Mouse (Mus musculus) adrenal gland (tissue): Measurements from ENCODE around the gene Cxadr.

Experiments
- intact Hi-C: fragments of 180-260 bp; cut with DNase I; formaldehyde crosslinking; loops from one replicate; pipeline ENCODE4 v1.15.1; 2025

Cxadr gene

DNA sequence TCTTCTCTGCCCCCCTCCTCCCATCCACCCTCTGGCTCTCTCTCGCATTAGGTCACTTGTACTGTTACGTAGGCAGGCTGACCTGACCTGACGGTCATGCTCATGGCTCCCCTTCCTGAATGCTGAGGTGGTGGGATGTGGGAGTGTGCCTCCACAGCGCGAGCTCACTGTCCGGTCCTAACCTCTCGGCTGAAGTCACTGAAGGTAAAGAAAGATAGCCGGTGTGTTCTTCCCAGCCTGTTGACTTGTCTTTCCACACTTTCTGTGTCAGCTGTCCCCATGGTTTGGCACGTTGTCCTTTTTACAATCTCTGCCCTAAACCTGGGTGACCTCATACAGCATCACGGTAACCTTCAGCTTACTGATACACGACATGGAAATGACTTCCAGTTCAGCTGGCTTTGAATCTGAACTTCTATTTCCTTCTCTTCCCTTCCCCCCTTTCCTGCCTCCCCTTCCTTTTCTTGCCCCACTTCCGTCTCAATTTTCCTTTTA, 4.4 kb downstream of the Cxadr start:
- intact Hi-C loops = no loop called here

DNA sequence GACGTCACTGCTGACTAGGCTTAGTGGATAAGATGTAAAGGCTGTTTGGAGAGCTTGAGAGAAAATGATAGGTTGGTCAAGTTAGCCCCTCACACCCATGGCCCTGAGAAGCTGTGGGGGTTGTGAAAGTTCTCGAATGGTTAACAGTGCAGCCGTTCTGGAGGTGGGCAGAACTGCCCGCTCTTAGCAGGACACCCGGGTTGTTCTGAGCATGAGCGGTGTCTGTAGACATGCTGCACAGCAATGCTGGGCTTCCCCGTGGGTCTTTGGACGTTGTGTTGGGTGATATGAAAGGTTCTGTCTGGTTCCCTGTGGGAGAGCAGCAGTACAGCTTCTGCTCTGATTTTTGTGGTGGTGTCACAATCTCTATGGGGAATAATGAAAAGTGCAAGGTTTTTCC, 5.3 kb downstream of the Cxadr start:
- intact Hi-C loops = no loop called here

DNA sequence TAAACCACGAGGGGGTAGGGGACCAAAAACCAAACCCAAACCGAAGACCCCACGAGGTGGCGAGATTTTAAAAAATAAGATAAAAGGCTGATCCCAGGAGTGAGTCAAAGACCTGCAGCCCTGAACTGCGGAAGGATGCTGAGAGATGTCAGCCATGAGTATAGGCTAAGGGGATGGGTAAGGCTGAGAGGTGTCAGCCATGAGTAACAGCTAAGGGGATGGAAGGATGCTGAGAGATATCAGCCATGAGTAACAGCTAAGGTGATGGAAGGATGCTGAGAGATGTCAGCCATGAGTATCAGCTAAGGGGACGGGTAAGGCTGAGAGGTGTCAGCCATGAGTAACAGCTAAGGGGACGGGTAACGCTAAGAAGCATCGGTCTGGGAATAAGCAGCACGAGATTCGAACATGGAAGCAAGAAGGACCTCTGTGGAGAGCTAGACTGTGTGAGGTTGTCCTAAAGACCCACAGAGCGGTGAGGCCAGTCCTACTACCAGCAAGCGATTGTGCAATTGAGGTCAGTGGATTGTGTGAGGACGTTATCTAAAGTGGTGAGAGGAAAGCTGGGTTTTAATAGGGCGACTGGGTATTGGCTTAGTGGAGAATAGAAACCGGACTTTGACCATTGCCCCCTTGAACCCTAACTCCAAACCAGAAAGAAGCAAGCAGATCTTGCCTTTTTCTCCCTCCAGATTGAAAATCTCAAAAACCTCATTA, 6.3 kb downstream of the Cxadr start:
- intact Hi-C loops = no loop called here

DNA sequence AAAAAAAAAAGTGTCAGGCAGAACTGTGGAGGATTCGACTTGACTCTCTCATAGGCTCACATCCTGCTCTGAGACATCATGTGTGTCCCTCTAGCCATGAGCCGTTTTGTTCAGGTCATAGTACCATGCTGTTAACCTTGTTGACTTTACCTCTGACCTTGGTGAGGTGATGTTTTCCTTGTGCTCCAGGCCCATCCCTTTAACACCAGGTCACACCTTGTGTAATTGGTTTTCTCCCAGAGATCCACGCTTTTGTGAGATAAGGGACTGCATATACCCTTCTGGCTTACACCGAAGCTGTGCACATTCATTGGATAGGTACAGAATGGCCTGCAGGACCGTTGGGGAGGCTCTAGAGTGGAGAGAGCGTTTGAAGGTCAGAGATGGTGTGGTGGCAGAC, 8.0 kb downstream of the Cxadr start:
- intact Hi-C loops = no loop called here

DNA sequence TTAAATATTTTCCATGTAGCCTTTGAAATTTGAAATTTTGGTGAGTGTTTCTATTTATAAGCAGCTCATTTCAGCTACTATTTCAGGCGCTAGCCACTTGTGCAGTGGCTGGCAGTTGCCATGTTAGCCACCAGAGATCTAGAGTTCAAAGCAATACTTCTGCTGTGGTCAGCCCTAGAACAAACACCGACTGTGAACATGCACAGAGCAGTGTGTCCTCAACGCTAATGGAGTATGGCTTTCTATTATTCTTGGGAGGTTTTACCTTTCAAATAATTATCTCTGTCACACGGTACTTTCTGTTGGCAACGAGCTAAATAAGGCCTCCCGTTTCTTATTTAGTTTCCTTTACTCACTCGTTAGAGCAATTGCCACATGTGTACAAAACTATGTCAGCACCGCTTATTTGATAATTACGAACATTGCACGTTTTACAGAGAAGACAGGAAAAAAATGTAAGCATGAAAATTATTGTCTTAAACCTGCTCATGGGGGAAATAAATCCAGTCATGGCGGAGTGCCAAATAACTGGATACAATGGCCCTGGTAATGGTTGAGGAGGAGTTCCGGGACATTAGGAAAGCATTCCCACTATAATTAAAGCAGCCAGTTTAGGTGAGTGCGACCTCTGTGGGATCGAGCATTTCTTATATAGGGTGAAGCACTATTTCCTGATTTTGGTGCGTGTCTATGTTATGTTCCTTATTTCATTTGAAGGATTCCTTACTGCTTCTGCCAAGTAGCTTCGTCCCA, 12.0 kb downstream of the Cxadr start:
- intact Hi-C loops = no loop called here

DNA sequence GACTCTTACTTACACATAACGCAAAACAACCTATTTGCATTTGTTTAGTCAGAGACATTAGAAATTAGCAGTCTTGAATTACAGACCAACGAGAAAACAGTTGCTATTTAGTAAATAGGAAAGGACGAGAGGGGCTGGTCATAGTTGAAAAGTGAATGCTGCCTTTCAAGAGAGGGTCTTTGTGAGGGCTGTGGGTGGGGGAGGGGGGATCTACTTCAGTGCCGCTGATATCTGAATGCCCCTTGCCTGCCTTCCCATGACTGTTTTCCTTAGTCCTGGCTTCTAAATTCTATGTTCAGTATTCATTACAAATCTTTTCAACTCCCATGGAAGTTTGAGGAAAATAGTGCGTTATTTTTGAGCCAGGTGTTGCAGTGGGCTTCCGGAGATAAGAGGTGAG, 12.7 kb downstream of the Cxadr start:
- intact Hi-C loops = no loop called here

DNA sequence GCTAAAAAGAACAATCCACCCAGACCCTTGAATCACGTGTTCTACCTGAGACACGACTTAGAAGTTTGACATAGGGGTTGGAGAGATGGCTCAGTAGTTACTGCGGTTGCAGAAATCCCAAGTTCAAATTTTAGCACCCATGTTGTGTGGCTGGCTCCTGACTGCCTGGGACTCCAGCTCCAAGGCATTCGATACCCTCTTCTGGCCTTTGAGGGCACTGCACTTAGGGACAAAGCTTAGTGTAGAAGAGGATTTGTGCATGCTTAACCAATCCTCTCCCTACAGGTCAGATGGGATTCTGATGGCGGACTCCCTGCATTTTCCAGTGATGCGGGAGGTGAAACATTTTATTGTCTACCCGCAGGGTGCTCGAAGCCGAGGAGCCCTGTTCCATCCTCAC, 15.6 kb downstream of the Cxadr start:
- intact Hi-C loops = loop anchor here (2.0 kb wide), 1 partner anchor 118 kb away; no protein-coding TSS in a partner anchor

DNA sequence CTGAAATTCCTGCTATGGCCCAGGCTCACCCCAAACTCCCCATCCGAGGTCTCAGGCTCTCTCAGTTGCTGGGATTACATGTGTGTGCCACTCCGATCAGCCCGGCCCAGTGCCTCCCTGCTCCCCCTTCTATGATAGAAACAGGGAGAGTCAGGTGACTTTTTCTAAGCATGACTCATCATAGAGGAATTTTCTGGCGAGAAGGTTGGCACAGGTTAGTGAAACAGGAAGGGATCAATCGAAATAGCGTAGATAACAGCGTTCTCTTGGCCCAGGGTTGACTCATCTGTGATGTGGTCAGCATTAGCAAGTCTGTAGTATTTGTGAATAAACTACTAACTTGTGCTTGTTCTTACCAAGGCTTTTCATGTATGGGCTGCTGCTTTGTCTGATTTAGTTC, 16.7 kb downstream of the Cxadr start:
- intact Hi-C loops = loop anchor here (2.0 kb wide), 1 partner anchor 119 kb away; no protein-coding TSS in a partner anchor

DNA sequence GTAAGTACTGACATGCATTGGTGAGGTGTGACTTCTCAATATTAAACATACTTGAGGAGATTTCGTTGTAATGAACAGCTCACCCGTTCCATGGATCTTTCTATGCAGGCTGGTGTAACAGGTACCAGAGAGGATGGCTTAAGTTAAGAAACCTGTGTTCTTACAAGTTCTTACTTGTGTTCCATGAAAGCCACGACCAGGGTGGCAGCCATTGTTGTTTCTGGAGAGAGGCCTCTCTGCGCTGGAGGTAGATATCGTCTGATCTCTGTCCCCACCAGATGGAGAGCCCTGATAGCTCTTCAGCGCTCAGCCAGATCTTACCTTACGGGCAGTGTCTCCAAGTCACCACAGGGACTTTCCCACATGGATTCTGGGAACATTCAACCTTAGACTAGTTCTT, 18.4 kb downstream of the Cxadr start:
- intact Hi-C loops = no loop called here

DNA sequence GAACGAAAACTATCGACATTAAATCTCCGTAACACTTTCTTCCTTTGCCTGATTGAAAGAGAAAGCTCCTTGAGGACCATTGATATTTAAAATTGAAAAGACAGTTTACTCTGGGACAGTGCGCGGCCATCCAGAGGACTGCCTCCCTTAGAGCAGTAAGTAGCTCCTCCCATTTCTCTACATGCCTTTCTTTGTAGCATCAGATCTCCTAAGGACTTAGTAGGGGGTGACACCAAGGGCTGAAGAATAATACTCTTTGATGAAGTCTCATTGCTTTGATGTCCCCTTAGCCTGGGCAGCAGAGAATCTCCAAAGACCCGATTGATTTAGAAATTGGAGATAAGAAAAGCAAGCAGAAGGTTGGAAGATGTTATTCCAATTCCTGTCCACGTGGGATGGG, 20.3 kb downstream of the Cxadr start:
- intact Hi-C loops = no loop called here

DNA sequence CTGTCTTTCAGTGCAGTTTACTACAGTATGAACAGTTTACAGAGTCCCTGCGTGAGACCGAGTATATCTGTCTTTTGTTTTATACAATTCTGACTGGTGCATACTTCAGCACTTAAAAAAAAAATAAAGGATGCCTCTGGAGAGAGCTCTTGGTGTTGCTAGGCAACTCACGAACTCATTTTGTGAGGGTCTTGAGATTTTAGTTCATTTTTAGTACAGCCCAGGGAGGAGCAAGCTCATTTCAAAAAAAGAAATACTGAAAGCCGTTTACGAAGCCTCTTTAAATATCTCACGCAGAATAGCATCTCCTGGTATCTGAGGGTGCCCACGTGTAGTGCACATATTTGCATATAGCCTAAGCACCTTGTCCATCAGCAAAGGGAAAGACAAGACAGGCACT, 20.9 kb downstream of the Cxadr start:
- intact Hi-C loops = no loop called here

DNA sequence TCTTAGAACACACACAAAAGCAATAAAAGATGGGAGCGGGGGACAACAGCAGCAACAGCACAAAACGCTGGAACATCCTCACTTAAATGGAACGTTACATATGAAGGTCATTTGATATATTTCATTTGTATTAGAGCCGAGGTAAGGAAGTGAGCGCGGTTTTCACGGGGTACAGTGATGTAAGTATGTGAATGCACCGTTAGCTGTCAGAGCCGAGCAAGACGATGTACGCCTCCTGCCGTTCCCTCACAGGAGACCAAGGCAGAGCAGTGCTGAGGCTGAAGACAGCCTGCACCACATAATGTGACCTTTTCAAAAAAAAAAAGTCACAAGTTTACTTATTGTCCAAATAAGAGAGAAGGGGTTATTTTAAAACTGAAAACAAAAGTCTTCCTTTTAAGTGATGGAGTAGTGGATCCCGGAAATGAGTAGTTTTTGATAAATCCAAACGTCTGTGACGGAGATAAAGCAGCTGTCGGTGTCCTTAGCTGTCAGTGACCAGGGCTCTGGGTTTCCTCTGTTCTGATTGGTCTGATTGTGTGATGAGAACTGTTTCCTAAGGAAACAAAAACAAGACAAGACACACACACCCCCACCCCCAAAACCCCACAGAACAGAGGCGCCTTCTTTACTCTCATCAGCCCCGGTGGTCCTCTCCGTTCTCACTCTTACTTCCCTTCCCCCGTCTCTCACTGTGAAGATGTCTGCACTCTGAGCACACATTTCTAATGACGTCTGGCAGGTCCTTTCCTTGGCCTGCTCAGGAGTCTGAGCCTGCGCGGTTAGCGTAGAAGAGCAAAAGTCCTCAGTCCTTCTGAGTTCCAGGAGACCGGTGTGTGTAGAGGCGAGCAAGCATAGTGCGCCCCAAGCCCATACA, 24.9 kb downstream of the Cxadr start:
- intact Hi-C loops = no loop called here

DNA sequence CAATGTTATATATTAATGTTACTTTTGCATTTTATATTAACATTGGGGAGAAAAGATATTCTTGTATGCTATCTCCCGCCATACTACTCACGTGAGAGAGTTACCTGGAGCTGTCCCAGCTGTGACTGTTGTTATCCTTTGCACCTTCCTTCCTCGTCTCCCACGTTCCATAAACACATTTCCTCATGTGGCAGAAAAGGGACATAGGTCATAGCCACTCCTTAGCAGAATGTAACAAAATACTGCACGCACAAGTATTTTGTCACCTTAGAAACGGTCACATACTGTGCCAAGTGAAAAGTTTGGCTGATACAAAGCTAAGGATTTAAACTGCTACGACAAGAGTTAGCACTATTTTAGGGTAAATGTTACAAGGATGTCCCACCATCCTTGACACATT, 26.3 kb downstream of the Cxadr start:
- intact Hi-C loops = no loop called here

DNA sequence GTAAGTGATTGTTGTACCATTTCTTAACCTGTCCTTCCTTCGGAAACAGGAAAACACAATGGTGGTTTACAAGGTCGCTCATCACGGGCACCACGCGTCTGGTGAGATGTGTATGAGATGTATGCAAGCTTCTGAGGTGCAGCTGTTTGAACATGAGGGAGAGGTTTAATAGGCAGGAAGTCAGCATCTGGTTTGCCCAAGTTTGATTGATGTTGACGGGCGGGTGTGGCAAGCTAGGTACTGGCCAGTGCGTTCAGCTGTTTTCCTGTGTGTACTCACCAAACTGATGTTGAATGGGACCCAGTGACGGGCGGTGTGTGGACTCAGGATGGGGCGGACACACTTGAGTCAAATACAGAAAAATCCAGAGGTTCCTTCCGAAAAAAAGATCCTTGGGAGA, 26.7 kb downstream of the Cxadr start:
- intact Hi-C loops = no loop called here

DNA sequence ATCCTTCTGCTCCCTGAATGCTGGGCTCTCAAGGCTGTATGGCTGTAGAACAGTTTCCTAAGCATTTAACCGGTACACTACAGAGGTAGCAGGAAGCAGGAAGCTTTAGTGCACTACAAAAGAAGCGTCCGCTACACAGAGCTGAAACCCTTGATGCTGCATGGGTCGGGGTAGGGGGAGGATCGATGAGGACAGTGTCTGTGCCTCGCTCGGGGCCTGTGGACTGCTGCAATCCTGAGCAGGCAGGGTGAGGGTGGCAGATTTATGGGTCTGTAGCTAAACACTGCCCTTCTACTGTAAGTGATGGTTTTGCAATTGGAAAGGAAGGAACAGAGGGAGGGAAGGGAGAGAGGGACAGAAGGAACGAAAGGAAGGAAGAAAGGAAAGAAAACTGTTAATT, 35.9 kb downstream of the Cxadr start:
- intact Hi-C loops = no loop called here

DNA sequence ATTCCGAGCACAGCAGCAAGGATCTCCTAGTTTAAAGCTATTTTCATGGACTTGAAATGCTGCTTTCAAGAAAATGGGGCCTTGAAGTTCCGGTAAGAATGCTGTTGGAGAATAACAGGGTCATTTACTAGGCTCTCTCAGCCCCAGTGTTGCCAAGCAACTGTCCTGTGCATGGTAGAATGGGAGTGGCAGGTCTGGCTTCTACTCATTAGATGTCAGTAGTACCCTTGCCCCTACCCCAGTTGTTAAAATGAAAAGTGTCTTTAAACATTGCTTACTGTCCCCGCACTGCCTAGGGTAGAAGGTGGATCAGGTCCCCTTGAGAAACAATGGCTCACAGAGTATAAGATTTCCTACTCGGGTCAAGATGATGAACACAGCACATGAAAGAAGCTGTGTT, 40.1 kb downstream of the Cxadr start:
- intact Hi-C loops = no loop called here

DNA sequence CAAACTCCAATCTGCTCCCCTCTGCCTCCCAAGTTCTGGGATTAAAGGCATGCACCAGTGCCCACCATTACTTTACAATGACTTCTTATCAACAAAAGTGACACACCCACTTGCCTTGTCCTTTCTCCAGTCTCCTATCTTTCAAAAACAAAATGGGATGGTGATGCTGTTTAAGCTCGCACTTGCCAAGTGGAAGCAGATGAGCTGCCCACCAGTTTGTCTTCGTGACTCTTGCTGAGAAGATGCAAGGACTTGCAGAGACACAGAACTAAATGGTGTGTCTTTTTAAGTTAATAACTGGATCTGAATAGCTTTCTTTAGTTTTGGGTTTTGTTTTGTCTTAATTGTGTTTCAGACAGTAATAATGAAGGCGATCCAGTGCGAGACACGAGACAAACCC, 41.5 kb downstream of the Cxadr start:
- intact Hi-C loops = no loop called here

DNA sequence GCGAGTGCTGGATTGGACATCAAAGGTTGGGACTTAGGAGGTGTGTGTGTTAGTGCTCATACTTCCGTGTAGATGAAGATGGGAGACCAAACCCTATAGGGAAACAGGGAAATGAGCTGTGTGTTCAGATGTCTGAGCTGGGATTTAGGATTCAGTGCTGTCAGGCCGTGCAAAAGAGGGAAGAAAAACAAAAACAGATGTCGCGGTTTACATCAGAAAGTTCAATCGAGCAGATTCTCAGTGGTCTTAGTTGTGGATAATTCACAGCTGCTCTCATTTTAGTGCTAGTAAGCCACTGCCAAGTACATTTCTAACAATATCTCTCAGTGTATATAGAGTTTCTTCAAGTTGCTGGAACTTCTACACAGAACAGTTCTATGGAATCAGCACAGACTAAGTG, 42.5 kb downstream of the Cxadr start:
- intact Hi-C loops = no loop called here

DNA sequence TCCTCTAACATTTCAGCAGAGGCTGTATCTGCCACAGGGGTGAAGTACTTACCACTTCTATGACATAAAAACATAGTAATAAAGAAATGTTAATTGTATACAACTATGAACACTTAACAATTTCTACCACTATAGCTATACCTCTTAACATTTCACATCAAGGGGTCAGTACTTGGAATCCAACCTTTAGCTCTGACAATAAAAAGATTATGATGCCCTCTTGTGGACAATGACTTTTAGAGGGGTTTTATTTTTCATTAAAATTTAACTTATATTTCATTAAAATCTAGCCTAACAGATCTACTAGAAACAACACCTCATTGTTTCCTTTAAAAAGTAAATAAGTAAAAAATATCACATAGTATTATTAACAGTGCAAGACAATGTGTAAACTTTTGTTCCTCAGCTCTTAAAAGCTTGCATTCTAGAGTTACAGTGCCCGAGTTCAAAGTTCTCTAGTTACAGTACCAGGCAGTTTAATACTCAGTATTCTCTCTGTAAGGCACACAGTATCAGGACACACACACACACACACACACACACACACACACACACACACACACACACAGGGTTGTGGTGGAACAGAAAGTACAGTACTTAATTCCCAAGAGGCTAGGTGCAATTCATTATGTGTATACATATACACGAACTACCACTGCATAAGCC, 45.5 kb downstream of the Cxadr start:
- intact Hi-C loops = loop anchor here (5.0 kb wide), 1 partner anchor 149 kb away; no protein-coding TSS in a partner anchor

DNA sequence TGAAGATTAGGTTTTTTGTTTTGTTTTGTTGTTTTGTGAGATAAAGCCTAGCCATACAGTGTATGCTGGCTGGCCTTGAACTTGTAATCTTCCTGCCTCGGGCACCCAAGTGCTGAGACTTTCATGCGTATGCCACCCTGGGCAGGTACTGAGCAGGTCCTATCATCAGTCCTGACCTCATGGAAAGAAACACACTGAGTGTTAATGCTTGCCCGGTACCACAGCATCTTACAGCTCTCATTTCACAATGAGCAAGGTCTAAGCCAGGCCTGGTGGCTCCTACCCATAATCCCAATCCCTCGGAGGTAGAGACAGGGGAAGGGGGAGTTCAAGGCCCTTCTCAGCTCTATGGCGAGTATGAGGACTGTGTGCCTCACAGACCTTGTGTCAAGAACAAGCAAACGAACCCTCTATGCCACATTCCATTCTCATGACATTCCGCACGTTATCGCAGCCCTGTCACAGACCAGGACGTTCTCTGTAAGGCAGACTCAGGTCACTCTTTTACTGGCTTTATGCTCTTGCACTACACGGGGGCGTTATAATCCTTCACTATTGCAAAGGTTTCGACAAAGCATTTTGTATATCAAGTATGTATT, 46.1 kb downstream of the Cxadr start:
- intact Hi-C loops = loop anchor here (5.0 kb wide), 1 partner anchor 150 kb away; no protein-coding TSS in a partner anchor

DNA sequence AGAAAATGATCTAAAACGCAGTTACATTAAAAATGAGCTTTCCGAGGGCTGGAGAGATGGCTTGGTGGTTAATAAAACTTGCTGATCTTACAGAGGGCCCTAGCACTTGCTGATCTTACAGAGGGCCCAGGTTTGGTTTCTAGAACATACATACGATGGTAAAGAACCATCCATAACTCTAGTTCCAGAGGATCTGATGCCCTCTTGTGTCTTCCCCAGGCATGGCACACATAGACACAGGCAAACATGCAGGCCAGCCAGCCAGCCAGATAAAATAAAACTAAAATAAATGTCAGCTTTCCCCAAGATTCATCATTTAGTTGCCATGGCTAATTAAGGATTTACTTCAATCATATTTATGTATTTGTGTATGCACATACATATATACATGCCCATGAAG, 56.5 kb downstream of the Cxadr start:
- intact Hi-C loops = no loop called here
